Mouse (Mus musculus) heart, postnatal 10 days (tissue): ENCODE measurements around the gene Gm20388. TPM values are rescaled to one million over a fixed set of nuclear protein-coding genes. Genes with fewer than 3 reads are reported as not detected.
A peak's percentile ranks its signal among the peaks of the same experiment; 100 is the strongest.

Experiments used
- DNase-seq, 2 experiments: peaks; one replicate each; pipeline ENCODE4 v3.0.0; 2021
- intact Hi-C: fragments of 180-260 bp; cut with DNase I; formaldehyde crosslinking; loops from one replicate; pipeline ENCODE4 v1.15.1; 2025
- total RNA-seq, 2 experiments: library from RNA; stranded (reverse); gene quantifications; 2 replicates each; pipeline ENCODE4 v1.2.3; 2021

Gene Gm20388
- total RNA-seq, 2 experiments from 2014 or later, result 2.0 to 2.2 TPM

GRCm38 (mm10) chr8:120876010-120876918 lies 965.6 kb downstream of the Gm20388 start:
- intact Hi-C loops, result no loop called here
- DNase-seq, result no peak

DNA sequence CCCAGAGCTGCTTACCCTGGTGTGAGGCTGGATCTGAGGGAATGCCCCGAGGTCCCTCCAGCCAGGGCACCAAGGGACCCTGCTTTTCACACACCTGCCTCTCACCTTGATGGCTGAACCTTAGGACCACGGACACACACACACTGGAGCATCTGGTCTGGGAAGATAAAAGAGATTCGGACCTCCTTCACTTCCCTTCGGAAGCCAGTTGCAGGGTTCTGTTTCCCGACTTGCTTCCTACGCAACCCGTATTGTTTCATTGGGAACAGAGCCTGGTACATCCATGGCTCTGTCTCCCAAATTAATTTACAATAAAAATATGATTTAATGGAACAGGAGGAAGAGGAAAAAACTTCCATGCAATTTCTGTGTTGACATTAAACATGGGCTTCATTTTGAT lies 966.4 kb downstream of the Gm20388 start:
- DNase-seq, result no peak
- intact Hi-C loops, result no loop called here

DNA sequence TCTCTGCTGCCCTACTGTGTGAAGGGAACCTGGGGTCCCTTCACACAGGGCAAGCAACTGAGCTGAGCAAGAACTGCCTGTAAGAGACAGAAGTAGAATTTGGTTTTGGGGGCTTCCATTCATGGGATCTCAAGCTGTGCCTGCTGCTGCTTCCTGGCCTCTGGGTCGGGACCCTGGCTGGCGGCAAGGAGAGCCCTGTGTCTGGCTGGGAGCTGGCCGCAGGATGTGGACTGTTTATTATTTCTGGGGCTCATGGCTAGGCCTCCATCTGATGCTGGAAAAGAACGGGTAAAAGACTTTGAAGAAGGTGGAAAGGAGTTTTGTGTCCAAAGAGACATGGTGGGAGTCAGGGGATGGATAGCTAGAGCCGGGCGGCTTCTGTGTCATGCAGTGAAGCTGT lies 969.3 kb downstream of the Gm20388 start:
- no peak for DNase-seq
- intact Hi-C loops, result no loop called here

DNA sequence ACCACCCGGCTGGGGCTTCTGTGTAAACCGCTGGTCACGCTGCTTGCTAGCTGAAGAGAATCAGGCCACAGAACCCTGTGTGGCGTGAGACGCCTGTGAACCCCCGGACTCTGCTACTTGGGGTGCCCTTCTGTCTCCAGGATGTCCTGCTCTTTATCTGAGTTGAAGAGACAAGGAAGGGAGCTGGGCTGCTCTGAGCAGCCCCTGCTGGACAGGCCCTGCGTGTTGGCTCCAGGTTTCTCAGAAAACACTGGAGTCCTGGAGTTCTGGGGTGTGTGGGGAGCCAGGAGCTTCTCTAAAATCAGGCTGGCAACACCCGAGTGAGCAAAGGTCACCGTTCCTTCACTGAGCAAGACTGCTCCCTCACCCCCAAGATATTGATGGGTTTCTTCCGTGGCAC lies 971.0 kb downstream of the Gm20388 start:
- DNase-seq, result no peak
- intact Hi-C loops, result loop anchor here (2.0 kb wide), 1 partner anchor 19 kb away; no protein-coding TSS in a partner anchor

- DNase-seq, result no peak
- intact Hi-C loops, result loop anchor here (2.0 kb wide), 1 partner anchor 20 kb away; no protein-coding TSS in a partner anchor
These were observed 972.0 kb downstream of the Gm20388 start for GRCm38 (mm10) chr8:120882657-120883056.

- intact Hi-C loops, result loop anchor here (2.0 kb wide), 1 partner anchor 21 kb away; no protein-coding TSS in a partner anchor
- no peak for DNase-seq
These were observed 972.7 kb downstream of the Gm20388 start for GRCm38 (mm10) chr8:120883369-120883768.

GRCm38 (mm10) chr8:120883853-120884252 lies 973.2 kb downstream of the Gm20388 start:
- intact Hi-C loops, result loop anchor here (2.0 kb wide), 1 partner anchor 21 kb away; no protein-coding TSS in a partner anchor
- DNase-seq, result no peak

- no peak for DNase-seq
- intact Hi-C loops, result no loop called here
These were observed 974.2 kb downstream of the Gm20388 start for GRCm38 (mm10) chr8:120884881-120885280.

- no peak for DNase-seq
- intact Hi-C loops, result no loop called here
These were observed 976.6 kb downstream of the Gm20388 start for GRCm38 (mm10) chr8:120887254-120887653.

DNA sequence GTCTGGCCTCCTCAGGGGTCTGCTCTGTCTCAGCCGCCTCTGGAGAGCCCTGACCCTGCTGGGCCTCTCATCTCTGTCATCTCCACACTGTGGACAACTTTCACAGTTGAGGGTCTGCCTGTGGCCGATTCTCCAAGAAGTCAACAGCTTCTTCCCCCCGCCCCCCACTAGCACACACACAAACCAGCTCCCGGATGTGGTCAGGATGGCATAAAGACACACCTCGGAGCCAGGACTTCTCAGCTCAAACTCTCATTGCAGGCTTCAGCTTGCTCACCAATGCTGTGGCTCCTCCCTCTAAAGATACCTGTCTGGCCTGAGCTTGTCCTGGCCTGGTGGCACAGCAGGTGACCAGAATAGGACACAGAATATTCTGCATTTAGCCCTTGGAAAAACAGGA lies 977.4 kb downstream of the Gm20388 start:
- intact Hi-C loops, result no loop called here
- no peak for DNase-seq

DNA sequence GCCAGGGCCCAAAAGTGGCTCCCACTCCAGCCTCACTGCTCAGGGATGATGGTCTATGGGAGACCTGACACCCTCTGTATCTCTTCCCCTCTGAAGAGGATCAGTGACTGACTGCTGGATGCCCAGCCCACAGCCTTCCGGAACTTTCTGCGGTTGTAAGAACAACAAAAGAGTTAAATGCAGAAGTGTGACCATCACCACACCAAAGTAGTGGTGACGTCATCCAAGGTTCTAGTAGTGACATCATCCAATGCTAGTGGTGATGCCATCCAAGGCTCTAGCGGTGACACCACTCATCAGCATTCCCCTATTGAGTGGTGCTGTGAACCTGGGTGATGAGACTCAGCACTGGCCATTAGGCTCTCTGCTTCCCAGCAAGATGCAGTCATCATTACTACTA lies 978.5 kb downstream of the Gm20388 start:
- no peak for DNase-seq
- intact Hi-C loops, result no loop called here

GRCm38 (mm10) chr8:120890068-120890467 lies 979.4 kb downstream of the Gm20388 start:
- intact Hi-C loops, result no loop called here
- no peak for DNase-seq

GRCm38 (mm10) chr8:120895009-120895408 lies 984.4 kb downstream of the Gm20388 start:
- no peak for DNase-seq
- intact Hi-C loops, result no loop called here

GRCm38 (mm10) chr8:120895600-120895999 lies 985.0 kb downstream of the Gm20388 start:
- intact Hi-C loops, result no loop called here
- DNase-seq, result no peak

DNA sequence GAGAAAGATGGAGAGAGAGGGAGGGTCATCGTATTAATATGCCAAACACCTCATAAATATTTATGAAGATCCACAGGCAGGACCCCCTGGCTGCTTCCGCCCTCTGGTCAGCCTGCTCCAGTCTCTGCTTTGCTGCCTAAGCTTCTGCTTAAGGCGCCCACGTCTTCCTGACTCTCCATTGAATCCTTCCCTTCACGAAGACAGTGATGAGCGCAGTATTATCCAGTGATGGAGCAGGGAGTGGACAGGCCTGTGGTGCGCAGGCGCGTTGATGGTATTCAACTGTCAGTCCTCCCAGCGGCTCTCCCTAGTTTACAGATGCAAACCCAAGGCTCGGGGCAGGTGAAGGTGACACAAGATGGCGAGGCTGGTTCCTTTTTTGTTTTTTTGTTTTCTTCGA lies 985.6 kb downstream of the Gm20388 start:
- no peak for DNase-seq
- intact Hi-C loops, result no loop called here

DNA sequence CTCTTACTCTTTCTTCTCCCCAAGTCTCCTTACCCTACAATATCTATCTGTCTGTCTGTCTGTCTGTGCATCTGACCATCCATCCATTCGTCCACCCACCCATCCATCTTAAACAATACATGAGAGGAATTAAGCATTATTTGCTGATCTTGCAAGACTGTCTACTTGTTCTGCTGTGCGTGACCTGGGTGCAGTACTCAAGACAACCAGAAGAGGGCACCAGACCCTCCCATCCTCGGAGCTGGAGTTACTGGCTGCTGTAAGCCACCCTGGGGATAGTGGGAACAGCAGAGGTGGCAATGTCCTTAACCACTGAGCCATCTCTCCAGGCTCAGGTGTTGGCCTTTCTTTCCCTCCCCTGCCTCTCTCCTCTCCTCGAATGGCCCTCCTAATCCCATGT lies 987.4 kb downstream of the Gm20388 start:
- intact Hi-C loops, result loop anchor here (1.0 kb wide), 1 partner anchor 194 kb away; no protein-coding TSS in a partner anchor
- peak; percentile 43 to 65 for DNase-seq

GRCm38 (mm10) chr8:120898828-120899407 lies 988.3 kb downstream of the Gm20388 start:
- intact Hi-C loops, result loop anchor here (1.0 kb wide), 1 partner anchor 193 kb away; no protein-coding TSS in a partner anchor
- DNase-seq, result peak; percentile 12

DNA sequence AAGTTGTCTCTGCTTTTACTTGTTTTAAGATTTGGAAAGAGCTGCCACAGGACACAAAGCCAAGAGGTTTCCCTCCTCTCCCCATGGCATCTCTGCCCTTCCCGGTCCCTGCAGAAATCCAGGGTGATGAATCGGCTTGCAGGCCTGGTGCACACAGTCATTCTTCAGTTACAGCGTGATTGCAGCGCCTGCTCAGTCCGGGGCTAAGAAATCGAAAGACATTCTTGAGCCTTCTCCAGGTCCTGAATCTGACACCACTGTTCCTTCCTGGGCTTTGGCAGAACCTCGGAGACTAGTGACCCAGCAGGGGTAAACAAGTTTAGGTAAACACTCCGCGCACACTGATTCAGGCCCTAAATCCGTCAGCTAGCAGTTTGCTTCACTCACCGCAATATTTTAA lies 991.7 kb downstream of the Gm20388 start:
- DNase-seq, result no peak
- intact Hi-C loops, result no loop called here

- DNase-seq, result no peak
- intact Hi-C loops, result no loop called here
These were observed 997.0 kb downstream of the Gm20388 start for GRCm38 (mm10) chr8:120907671-120908070.

- DNase-seq, result no peak
- intact Hi-C loops, result no loop called here
These were observed 1000.3 kb downstream of the Gm20388 start for GRCm38 (mm10) chr8:120910936-120911335.

- intact Hi-C loops, result no loop called here
- DNase-seq, result no peak
These were observed 1001.8 kb downstream of the Gm20388 start for GRCm38 (mm10) chr8:120912463-120912862.
